Mouse (Mus musculus) MEL (cell line): ENCODE data around the gene Mfsd2a.

Source experiments
- CTCF ChIP-seq, 3 experiments: IDR thresholded peaks in 2 of 3; conservative IDR thresholded peaks in 1 of 3; 2 replicates each; pipeline ENCODE4 v1.5.1; 2011 to 2012; ENCODE audit warnings: low read length in 3 of 3, low read depth in 2 of 3, mild to moderate bottlenecking in 2 of 3, improper control_type of control experiment in 1 of 3, inconsistent platforms in 1 of 3, mixed read lengths in 1 of 3, moderate library complexity in 1 of 3; ENCODE audit not compliant: control insufficient read depth in 1 of 3, insufficient read depth in 1 of 3, poor library complexity in 1 of 3, severe bottlenecking in 1 of 3
- E2F4 ChIP-seq: IDR thresholded peaks from 2 replicates; pipeline ENCODE4 v1.6.1; 2011; ENCODE audit warnings: low read depth, low read length, improper control_type of control experiment, borderline replicate concordance
- EP300 ChIP-seq, 2 experiments: IDR thresholded peaks; 2 replicates each; pipeline ENCODE4 v1.6.1; 2011; ENCODE audit warnings: improper control_type of control experiment in 2 of 2, low read length in 2 of 2, low read depth in 1 of 2, mild to moderate bottlenecking in 1 of 2
- MEF2A ChIP-seq: IDR thresholded peaks from 2 replicates; pipeline ENCODE4 v1.6.1; 2014; ENCODE audit warnings: low read depth, mild to moderate bottlenecking, inconsistent platforms, low read length, improper control_type of control experiment; ENCODE audit not compliant: poor library complexity, insufficient replicate concordance, severe bottlenecking; ENCODE audit errors: extremely low read depth
- NRF1 ChIP-seq: IDR thresholded peaks from 2 replicates; pipeline ENCODE4 v1.6.1; 2014; ENCODE audit warnings: low read depth, mild to moderate bottlenecking, inconsistent platforms, low read length, improper control_type of control experiment, moderate library complexity; ENCODE audit not compliant: poor library complexity, insufficient read depth, severe bottlenecking
- POLR2AphosphoS5 ChIP-seq: IDR thresholded peaks from 2 replicates; pipeline ENCODE4 v1.6.1; 2012; ENCODE audit warnings: low read depth, borderline replicate concordance, mild to moderate bottlenecking, inconsistent platforms, low read length, moderate library complexity, mixed read lengths

DNA sequence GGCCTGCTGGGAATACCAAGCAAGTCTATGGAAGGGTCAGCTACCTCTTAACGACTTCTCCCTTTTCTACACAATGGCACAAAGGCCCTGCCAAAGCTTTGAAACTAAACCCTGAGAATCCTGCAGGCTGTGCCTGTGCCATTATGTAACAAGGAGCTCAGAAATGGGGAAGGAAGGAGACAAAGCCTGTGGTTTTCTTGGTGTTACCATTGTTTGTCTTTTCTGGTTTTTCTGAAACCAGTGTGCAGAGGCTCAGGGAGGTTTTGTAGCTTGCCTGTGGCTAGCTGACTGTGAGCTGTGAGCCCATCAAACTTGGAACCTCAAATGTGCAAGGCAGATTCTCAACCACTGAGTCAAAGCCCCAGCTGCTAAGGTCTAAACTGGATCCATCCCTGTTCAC, 38.1 kb downstream of the Mfsd2a start:
- TF ChIP-seq EP300 (IDR thresholded peaks at IDR 0.05; ENCODE audit: low read depth in 1 of 2, low read length in 2 of 2): no peak
- TF ChIP-seq MEF2A: no peak
- TF ChIP-seq POLR2AphosphoS5: no peak
- TF ChIP-seq NRF1: no peak
- no peak for TF ChIP-seq CTCF (IDR thresholded peaks at IDR 0.05 in 2 of 3, conservative IDR thresholded peaks at IDR 0.05 in 1 of 3; ENCODE audit: control insufficient read depth in 1 of 3, insufficient read depth in 1 of 3, low read depth in 2 of 3, low read length in 3 of 3, poor library complexity in 1 of 3, severe bottlenecking in 1 of 3)
- no peak for TF ChIP-seq E2F4
